17 mouse cellular contexts compared by ENCODE assay signal in the genomic region with DNA sequence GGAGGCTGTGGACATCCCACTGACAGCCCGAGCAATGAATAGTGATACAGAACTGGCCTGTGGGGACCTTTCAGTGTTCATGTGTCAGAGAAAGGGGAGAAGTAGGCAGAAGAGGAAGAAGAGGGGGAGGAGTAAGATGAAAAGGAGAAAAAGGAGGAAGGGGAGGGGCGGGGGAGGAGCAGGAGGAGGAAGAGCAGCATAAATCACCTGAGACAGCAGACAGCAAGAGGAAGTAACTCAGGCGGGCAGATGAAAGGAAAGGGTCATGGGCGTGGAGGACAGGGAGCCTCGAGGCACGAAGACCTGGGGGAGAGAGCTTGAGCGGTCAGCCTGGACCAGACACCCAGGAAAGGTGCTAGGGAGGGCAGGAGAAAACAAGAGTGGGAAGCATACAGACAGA. TPM values are rescaled to one million over a fixed set of nuclear protein-coding genes. Genes with fewer than 3 reads are reported as not detected.
DNase-seq lines count a peak whose midpoint lies in the region; ATAC-seq lines count a peak whose summit lies in the region.
"Had no signal": no experiment of that assay in that cellular context is flagged by ENCODE, and none has a peak within 500 bp of the region (broad histone marks: within the 10 kb centered on the region; RNA-seq: fewer than 3 reads in every experiment).

No protein-coding gene starts in this region.

- no peaks in the 10 kb centered on the region for H3K9me3 ChIP-seq in hindbrain, embryonic 11.5 days (ENCODE audit: control insufficient read depth, low read length)
- H3K9me3 ChIP-seq: embryonic facial prominence, embryonic 10.5 days; midbrain, embryonic 15.5 days had no signal

- no peak overlapping the region for H3K4me2 ChIP-seq in hindbrain, embryonic 11.5 days (replicated peaks; ENCODE audit: low read depth, low read length)
- H3K4me2 ChIP-seq: midbrain, embryonic 15.5 days had no signal

- 0 out of 2 replicates have a peak, but pooled peaks cover 2% of the 10 kb centered on the region for H3K4me1 ChIP-seq in hindbrain, embryonic 11.5 days (replicated peaks; ENCODE audit: control insufficient read depth, insufficient read depth, low read length)
- H3K4me1 ChIP-seq: midbrain, embryonic 15.5 days had no signal

- no peak overlapping the region for H3K4me3 ChIP-seq in hindbrain, embryonic 11.5 days (ENCODE audit: low read depth, low read length)
- H3K4me3 ChIP-seq: embryonic facial prominence, embryonic 10.5 days; midbrain, embryonic 15.5 days had no signal

- H3K27ac ChIP-seq in hindbrain, embryonic 11.5 days (ENCODE audit: low read depth, low read length), result no peak overlapping the region
- H3K27ac ChIP-seq: embryonic facial prominence, embryonic 10.5 days; midbrain, embryonic 15.5 days had no signal

- H3K9ac ChIP-seq in hindbrain, embryonic 11.5 days (ENCODE audit: low read depth, low read length), result no peak overlapping the region
- H3K9ac ChIP-seq: midbrain, embryonic 15.5 days had no signal

- no peaks in the 10 kb centered on the region for H3K27me3 ChIP-seq in hindbrain, embryonic 11.5 days (ENCODE audit: control insufficient read depth, insufficient read depth, low read length)
- H3K27me3 ChIP-seq: midbrain, embryonic 15.5 days had no signal

- ATAC-seq in granulocyte monocyte progenitor cell, adult 5-6 weeks (replicated peaks; ENCODE audit: poor library complexity, severe bottlenecking), result peak; percentile 85
- no peak for ATAC-seq in erythroblast, adult 5-6 weeks (replicated peaks; ENCODE audit: low FRiP score, poor library complexity, severe bottlenecking)
- ATAC-seq in hindbrain, embryonic 11.5 days (ENCODE audit: low FRiP score), result no peak
- ATAC-seq: midbrain, embryonic 15.5 days had no signal

- WGBS in hindbrain, embryonic 11.5 days, result 75% methylated on average over 7 of the region's 7 CpGs

- DNase-seq in embryo, embryonic 10.5 days (ENCODE audit: low spot score), result peak; percentile 28
- no peak for DNase-seq in embryo, embryonic 10 days (ENCODE audit: low spot score)
- peak; percentile 46 for DNase-seq in CD4-positive, CD25-positive, alpha-beta regulatory T cell, adult 2 months (ENCODE audit: low read depth, low spot score)
- peak; percentile 58 for DNase-seq in thymus, postnatal 0 days (ENCODE audit: low spot score)
- no peak for DNase-seq in ovary, adult 18-20 months (ENCODE audit: low spot score)
- no peak for DNase-seq in hindbrain, embryonic 11.5 days (ENCODE audit: low spot score)
- DNase-seq: adrenal gland, adult 2 months; cerebellum, postnatal 10 days; gastrocnemius, postnatal 10 days; kidney, adult 8-10 months; layer of hippocampus, adult 9-11 months; lung, adult 18-20 months; lung, postnatal 4 days had no signal

- no peaks in the 10 kb centered on the region for H3K36me3 ChIP-seq in hindbrain, embryonic 11.5 days (ENCODE audit: control insufficient read depth, insufficient read depth, low read length)
- H3K36me3 ChIP-seq: midbrain, embryonic 15.5 days had no signal

RNA-seq across cellular contexts. Expression of gene Bend4, which starts 23.7 kb away (rescaled TPM):
- 0.85 and 1.0 TPM in 2 replicates for total RNA-seq in granulocyte monocyte progenitor cell, adult 5-6 weeks (2014; fragmentation: Nextera tagmentation)
- total RNA-seq in granulocyte monocyte progenitor cell, adult 5-6 weeks (2017), result 0.72 and 1.3 TPM in 2 replicates
- 0.67 and 0.92 TPM in 2 replicates for polyA plus RNA-seq in thymus, postnatal 0 days (2015; fragmentation: Nextera tagmentation; extraction: Ambion mirVana)
- total RNA-seq in erythroblast, adult 5-6 weeks (2015; ENCODE audit: low replicate concordance), result under 0.01 TPM in 1 of 2 replicates, not detected in the other
- total RNA-seq in erythroblast, adult 5-6 weeks (2017; ENCODE audit: low replicate concordance), result 0.28 and 0.43 TPM in 2 replicates
- polyA plus RNA-seq in hindbrain, embryonic 11.5 days (2014; fragmentation: Nextera tagmentation; extraction: Ambion mirVana), result 11.0 and 13.5 TPM in 2 replicates

Comparison
In these comparisons a context has a peak if more than half of its experiments do, and no peak if none do; other contexts are left out.
1. DNase-seq: peak in embryo, embryonic 10.5 days (single experiment), CD4-positive, CD25-positive, alpha-beta regulatory T cell, adult 2 months (single experiment) and thymus, postnatal 0 days (single experiment); none in embryo, embryonic 10 days (single experiment), ovary, adult 18-20 months (single experiment) and hindbrain, embryonic 11.5 days (single experiment).